Mouse (Mus musculus) bone marrow macrophage, adult 2 months (primary cell): ENCODE measurements around the gene Dmac2.

Experiments
- CTCF ChIP-seq: IDR thresholded peaks from 2 replicates; pipeline ENCODE4 v1.5.1; 2012; ENCODE audit warnings: low read depth, mild to moderate bottlenecking, low read length, moderate library complexity
- POLR2A ChIP-seq: IDR thresholded peaks from 2 replicates; pipeline ENCODE4 v1.6.1; 2012; ENCODE audit warnings: mild to moderate bottlenecking, low read depth, low read length, borderline replicate concordance

- TF ChIP-seq POLR2A (no peak), CTCF (peak; percentile 40)
Observed at GRCm38 (mm10) chr7:25651281-25651680, 32.1 kb downstream of the Dmac2 start.
